Comparison of ENCODE assay signal across 15 mouse cellular contexts in genomic region chr7:28384162-28384561, GRCm38 (mm10). TPM values are rescaled to one million over a fixed set of nuclear protein-coding genes. Genes with fewer than 3 reads are reported as not detected.
DNase-seq lines count a peak whose midpoint lies in the region; ATAC-seq and TF ChIP-seq lines count a peak whose summit lies in the region.
"Had no signal": no experiment of that assay in that cellular context is flagged by ENCODE, and none has a peak within 500 bp of the region (broad histone marks: within the 10 kb centered on the region; RNA-seq: fewer than 3 reads in every experiment).

No protein-coding gene starts in this region.

- intact Hi-C loops in left cerebral cortex, adult 2 months (cut with DNase I), result no loop called here

- no peak overlapping the region for H3K27ac ChIP-seq in limb, embryonic 13.5 days
- no peak overlapping the region for H3K27ac ChIP-seq in limb, embryonic 10.5 days
- H3K27ac ChIP-seq in liver, embryonic 12.5 days, result peak overlapping the region; percentile 92; the same call in 1 of the 2 replicates
- H3K27ac ChIP-seq in thymus, adult 2 months (ENCODE audit: control insufficient read depth, insufficient read depth, low read length), result peak overlapping the region; percentile 98
- H3K27ac ChIP-seq in left cerebral cortex, adult 2 months, result no peak overlapping the region
- H3K27ac ChIP-seq in lung, postnatal 0 days (ENCODE audit: low read length), result no peak overlapping the region; the same call in 1 of the 2 replicates
- H3K27ac ChIP-seq: forebrain, embryonic 15.5 days; neural tube, embryonic 12.5 days had no signal

- TF ChIP-seq CTCF in thymus, adult 2 months (IDR thresholded peaks at IDR 0.05; ENCODE audit: borderline replicate concordance, control insufficient read depth, extremely low read depth, insufficient read depth, low read length, poor library complexity), result no peak
- no peak for TF ChIP-seq CTCF in left cerebral cortex, adult 2 months (IDR thresholded peaks at IDR 0.05)
- TF ChIP-seq CTCF in lung, postnatal 0 days (IDR thresholded peaks at IDR 0.05), result no peak

- H3K4me3 ChIP-seq in limb, embryonic 13.5 days, result no peak overlapping the region
- no peak overlapping the region for H3K4me3 ChIP-seq in limb, embryonic 10.5 days
- no peak overlapping the region for H3K4me3 ChIP-seq in liver, embryonic 12.5 days
- H3K4me3 ChIP-seq in thymus, adult 2 months (ENCODE audit: control insufficient read depth, insufficient read depth, low read length), result no peak overlapping the region
- H3K4me3 ChIP-seq in left cerebral cortex, adult 2 months, result no peak overlapping the region
- H3K4me3 ChIP-seq in lung, postnatal 0 days (ENCODE audit: low read depth, low read length), result no peak overlapping the region
- H3K4me3 ChIP-seq: forebrain, embryonic 15.5 days; hindbrain, embryonic 15.5 days; neural tube, embryonic 12.5 days had no signal

- H3K9ac ChIP-seq in limb, embryonic 13.5 days, result 0 out of 2 replicates have a peak overlapping the region, but pooled peaks have one; percentile 35
- H3K9ac ChIP-seq in liver, embryonic 12.5 days, result no peak overlapping the region
- H3K9ac ChIP-seq in lung, postnatal 0 days (replicated peaks; ENCODE audit: low read depth), result no peak overlapping the region
- H3K9ac ChIP-seq: forebrain, embryonic 15.5 days; hindbrain, embryonic 15.5 days; neural tube, embryonic 12.5 days had no signal

- no peaks in the 10 kb centered on the region for H3K9me3 ChIP-seq in limb, embryonic 13.5 days
- H3K9me3 ChIP-seq in limb, embryonic 10.5 days (replicated peaks), result no peaks in the 10 kb centered on the region
- H3K9me3 ChIP-seq in liver, embryonic 12.5 days (replicated peaks), result no peaks in the 10 kb centered on the region
- no peaks in the 10 kb centered on the region for H3K9me3 ChIP-seq in lung, postnatal 0 days (ENCODE audit: low read length)
- H3K9me3 ChIP-seq: forebrain, embryonic 15.5 days; hindbrain, embryonic 15.5 days; neural tube, embryonic 12.5 days had no signal

- WGBS in limb, embryonic 13.5 days, result 87% methylated on average over 6 of the region's 6 CpGs
- WGBS in limb, embryonic 10.5 days, result 89% methylated on average over 6 of the region's 6 CpGs
- 60% methylated on average over 6 of the region's 6 CpGs for WGBS in liver, embryonic 12.5 days (ENCODE audit: insufficient replicate concordance)
- 41% methylated on average over 6 of the region's 6 CpGs for WGBS in thymus, adult 2 months
- 80% methylated on average over 6 of the region's 6 CpGs for WGBS in lung, postnatal 0 days

- peaks cover 35% of the 10 kb centered on the region for H3K36me3 ChIP-seq in limb, embryonic 13.5 days
- peaks cover 40% of the 10 kb centered on the region for H3K36me3 ChIP-seq in limb, embryonic 10.5 days
- H3K36me3 ChIP-seq in liver, embryonic 12.5 days, result peaks cover 28% of the 10 kb centered on the region
- H3K36me3 ChIP-seq in thymus, adult 2 months (ENCODE audit: control insufficient read depth, insufficient read depth, low read length), result no peaks in the 10 kb centered on the region
- peaks cover 4% of the 10 kb centered on the region for H3K36me3 ChIP-seq in lung, postnatal 0 days (ENCODE audit: insufficient read depth, low read length)

- no peak for TF ChIP-seq EP300 in lung, postnatal 0 days (IDR thresholded peaks at IDR 0.05)

- TF ChIP-seq POLR2A in thymus, adult 2 months (IDR thresholded peaks at IDR 0.05; ENCODE audit: control insufficient read depth, extremely low read depth, insufficient read depth, low read length, poor library complexity), result no peak

- no peak for DNase-seq in limb, embryonic 10.5 days (ENCODE audit: low spot score)
- DNase-seq in NIH3T3 (ENCODE audit: low read depth), result peak; percentile 23
- peak; percentile 66 for DNase-seq in thymus, adult 2 months
- DNase-seq in cerebellum, adult 9-10 months, result no peak
- DNase-seq in left cerebral cortex, adult 2 months (ENCODE audit: extremely low spot score in 1 of 2, low spot score in 2 of 2), result no peak
- DNase-seq in lung, postnatal 0 days (ENCODE audit: low spot score), result no peak
- DNase-seq: cerebellum, postnatal 25 days; kidney, postnatal 25 days; right cerebral cortex, adult 18-20 months had no signal

- no peaks in the 10 kb centered on the region for H3K27me3 ChIP-seq in limb, embryonic 13.5 days
- no peaks in the 10 kb centered on the region for H3K27me3 ChIP-seq in limb, embryonic 10.5 days (ENCODE audit: low read depth, poor library complexity, severe bottlenecking)
- no peaks in the 10 kb centered on the region for H3K27me3 ChIP-seq in liver, embryonic 12.5 days (replicated peaks)
- H3K27me3 ChIP-seq in thymus, adult 2 months (ENCODE audit: control insufficient read depth, insufficient read depth, low read length), result no peaks in the 10 kb centered on the region
- H3K27me3 ChIP-seq in lung, postnatal 0 days (replicated peaks; ENCODE audit: insufficient read depth, low read length), result no peaks in the 10 kb centered on the region
- H3K27me3 ChIP-seq: forebrain, embryonic 15.5 days; hindbrain, embryonic 15.5 days; neural tube, embryonic 12.5 days had no signal

- H3K4me2 ChIP-seq in limb, embryonic 13.5 days (replicated peaks), result no peak overlapping the region
- no peak overlapping the region for H3K4me2 ChIP-seq in liver, embryonic 12.5 days
- H3K4me2 ChIP-seq in lung, postnatal 0 days (replicated peaks; ENCODE audit: low read depth, low read length), result no peak overlapping the region
- H3K4me2 ChIP-seq: forebrain, embryonic 15.5 days; hindbrain, embryonic 15.5 days; neural tube, embryonic 12.5 days had no signal

- H3K4me1 ChIP-seq in limb, embryonic 13.5 days, result peaks cover 51% of the 10 kb centered on the region
- peaks cover 53% of the 10 kb centered on the region for H3K4me1 ChIP-seq in limb, embryonic 10.5 days
- H3K4me1 ChIP-seq in liver, embryonic 12.5 days, result peaks cover 77% of the 10 kb centered on the region
- peaks cover 63% of the 10 kb centered on the region for H3K4me1 ChIP-seq in thymus, adult 2 months (replicated peaks; ENCODE audit: control insufficient read depth, insufficient read depth, low read length)
- peaks cover 21% of the 10 kb centered on the region for H3K4me1 ChIP-seq in lung, postnatal 0 days (ENCODE audit: insufficient read depth, low read depth, low read length)

- ATAC-seq in limb, embryonic 13.5 days (ENCODE audit: low FRiP score, low read depth), result no peak
- ATAC-seq in liver, embryonic 12.5 days, result no peak
- ATAC-seq in lung, postnatal 0 days, result no peak
- ATAC-seq: activated CD4-positive, CD25-positive, alpha-beta regulatory T cell, adult 4 months; forebrain, embryonic 15.5 days had no signal

RNA-seq across cellular contexts. Expression of gene Zfp36, which starts 4.1 kb away (rescaled TPM):
- 8.9 and 10.3 TPM in 2 replicates for polyA plus RNA-seq in limb, embryonic 13.5 days (2015; fragmentation: Nextera tagmentation; extraction: Ambion mirVana)
- polyA plus RNA-seq in limb, embryonic 10.5 days (2016; fragmentation: Nextera tagmentation; extraction: Ambion mirVana), result 7.5 and 7.9 TPM in 2 replicates
- polyA plus RNA-seq in liver, embryonic 12.5 days (2016; fragmentation: Nextera tagmentation; extraction: Ambion mirVana), result 7.4 and 7.5 TPM in 2 replicates
- 152 and 159 TPM in 2 replicates for polyA plus RNA-seq in thymus, adult 2 months (2012; rRNA removed)
- 1 to 10 TPM; 2.3 to 2.8 TPM for total RNA-seq in left cerebral cortex, adult 2 months (2021)
- 48.3 and 55.7 TPM in 2 replicates for polyA plus RNA-seq in lung, postnatal 0 days (2015; fragmentation: Nextera tagmentation; extraction: Ambion mirVana)

RNA-seq across cellular contexts. Expression of gene Med29, which starts 8.3 kb away (rescaled TPM):
- 47.9 and 55.0 TPM in 2 replicates for polyA plus RNA-seq in limb, embryonic 13.5 days (2015; fragmentation: Nextera tagmentation; extraction: Ambion mirVana)
- polyA plus RNA-seq in limb, embryonic 10.5 days (2016; fragmentation: Nextera tagmentation; extraction: Ambion mirVana), result 65.1 and 67.0 TPM in 2 replicates
- 35.1 and 36.8 TPM in 2 replicates for polyA plus RNA-seq in liver, embryonic 12.5 days (2016; fragmentation: Nextera tagmentation; extraction: Ambion mirVana)
- polyA plus RNA-seq in thymus, adult 2 months (2012; rRNA removed), result 56.0 and 65.3 TPM in 2 replicates
- 10 to 100 TPM; 18.1 to 18.8 TPM for total RNA-seq in left cerebral cortex, adult 2 months (2021)
- 29.9 and 30.2 TPM in 2 replicates for polyA plus RNA-seq in lung, postnatal 0 days (2015; fragmentation: Nextera tagmentation; extraction: Ambion mirVana)

RNA-seq across cellular contexts. Expression of gene Paf1, which starts 8.6 kb away (rescaled TPM):
- polyA plus RNA-seq in limb, embryonic 13.5 days (2015; fragmentation: Nextera tagmentation; extraction: Ambion mirVana), result 77.9 and 89.5 TPM in 2 replicates
- polyA plus RNA-seq in limb, embryonic 10.5 days (2016; fragmentation: Nextera tagmentation; extraction: Ambion mirVana), result 81.3 and 91.5 TPM in 2 replicates
- polyA plus RNA-seq in liver, embryonic 12.5 days (2016; fragmentation: Nextera tagmentation; extraction: Ambion mirVana), result 36.5 and 42.4 TPM in 2 replicates
- polyA plus RNA-seq in thymus, adult 2 months (2012; rRNA removed), result 146 and 182 TPM in 2 replicates
- 10 to 100 TPM; 65.7 to 66.8 TPM for total RNA-seq in left cerebral cortex, adult 2 months (2021)
- polyA plus RNA-seq in lung, postnatal 0 days (2015; fragmentation: Nextera tagmentation; extraction: Ambion mirVana), result 49.1 and 55.0 TPM in 2 replicates

RNA-seq across cellular contexts. Expression of gene Plekhg2, which starts 11.8 kb away (rescaled TPM):
- polyA plus RNA-seq in limb, embryonic 13.5 days (2015; fragmentation: Nextera tagmentation; extraction: Ambion mirVana), result 89.5 and 98.3 TPM in 2 replicates
- 90.5 and 118 TPM in 2 replicates for polyA plus RNA-seq in limb, embryonic 10.5 days (2016; fragmentation: Nextera tagmentation; extraction: Ambion mirVana)
- 13.7 and 14.4 TPM in 2 replicates for polyA plus RNA-seq in liver, embryonic 12.5 days (2016; fragmentation: Nextera tagmentation; extraction: Ambion mirVana)
- polyA plus RNA-seq in thymus, adult 2 months (2012; rRNA removed), result 187 and 211 TPM in 2 replicates
- total RNA-seq in left cerebral cortex, adult 2 months (2021), result 1 to 10 TPM; 7.1 to 7.7 TPM
- polyA plus RNA-seq in lung, postnatal 0 days (2015; fragmentation: Nextera tagmentation; extraction: Ambion mirVana), result 22.4 and 26.7 TPM in 2 replicates

RNA-seq across cellular contexts. Expression of gene Rps16, which starts 33.7 kb away (rescaled TPM):
- polyA plus RNA-seq in limb, embryonic 13.5 days (2015; fragmentation: Nextera tagmentation; extraction: Ambion mirVana), result 908 and 932 TPM in 2 replicates
- polyA plus RNA-seq in limb, embryonic 10.5 days (2016; fragmentation: Nextera tagmentation; extraction: Ambion mirVana), result 972 and 1,174 TPM in 2 replicates
- polyA plus RNA-seq in liver, embryonic 12.5 days (2016; fragmentation: Nextera tagmentation; extraction: Ambion mirVana), result 986 and 994 TPM in 2 replicates
- 1,733 and 1,891 TPM in 2 replicates for polyA plus RNA-seq in thymus, adult 2 months (2012; rRNA removed)
- 100 to 1,000 TPM; 440 to 450 TPM for total RNA-seq in left cerebral cortex, adult 2 months (2021)
- polyA plus RNA-seq in lung, postnatal 0 days (2015; fragmentation: Nextera tagmentation; extraction: Ambion mirVana), result 623 and 695 TPM in 2 replicates

Comparison
In these comparisons a context has a peak if more than half of its experiments do, and no peak if none do; other contexts are left out.
1. H3K27ac ChIP-seq: peak in liver, embryonic 12.5 days (single experiment) and thymus, adult 2 months (single experiment); none in limb, embryonic 13.5 days (single experiment), limb, embryonic 10.5 days (single experiment), left cerebral cortex, adult 2 months (single experiment) and lung, postnatal 0 days (single experiment).
2. DNase-seq: peak in NIH3T3 (single experiment) and thymus, adult 2 months (single experiment); none in limb, embryonic 10.5 days (single experiment), cerebellum, adult 9-10 months (single experiment), left cerebral cortex, adult 2 months (0 of 2) and lung, postnatal 0 days (single experiment).